Mouse (Mus musculus) hindbrain, embryonic 13.5 days (tissue): Measurements from ENCODE around the gene Uggt1. TPM values are rescaled to one million over a fixed set of nuclear protein-coding genes. Genes with fewer than 3 reads are reported as not detected.

ENCODE experiments used
- ATAC-seq: fragments of 200-750 bp; cut with Nextera tagmentation; 2 replicates; pipeline ENCODE4 v1.8.0; 2017; ENCODE audit warnings: moderate TSS enrichment; ENCODE audit not compliant: low FRiP score
- H3K27ac ChIP-seq: fragments of 300-500 bp; sonication (generic); 2 replicates; pipeline ENCODE4 v1.5.1; 2015; ENCODE audit warnings: inconsistent platforms, mild to moderate bottlenecking, moderate library complexity
- H3K27me3 ChIP-seq: fragments of 300-500 bp; sonication (generic); 2 replicates; pipeline ENCODE4 v1.6.1; 2015; ENCODE audit warnings: mild to moderate bottlenecking, inconsistent platforms
- H3K36me3 ChIP-seq: fragments of 300-500 bp; sonication (generic); 2 replicates; pipeline ENCODE4 v1.6.1; 2015; ENCODE audit warnings: mild to moderate bottlenecking, inconsistent platforms
- H3K4me1 ChIP-seq: fragments of 300-500 bp; sonication (generic); replicated peaks from 2 replicates; pipeline ENCODE4 v1.6.1; 2015; ENCODE audit warnings: inconsistent platforms
- H3K4me2 ChIP-seq: fragments of 300-500 bp; sonication (generic); 2 replicates; pipeline ENCODE4 v1.6.1; 2015; ENCODE audit warnings: inconsistent platforms, mild to moderate bottlenecking, moderate library complexity
- H3K4me3 ChIP-seq: fragments of 300-500 bp; sonication (generic); 2 replicates; pipeline ENCODE4 v1.5.1; 2015; ENCODE audit warnings: mild to moderate bottlenecking, inconsistent platforms
- H3K9ac ChIP-seq: fragments of 300-500 bp; sonication (generic); 2 replicates; pipeline ENCODE4 v1.6.1; 2015; ENCODE audit warnings: mild to moderate bottlenecking, inconsistent platforms
- H3K9me3 ChIP-seq: fragments of 300-500 bp; sonication (generic); 2 replicates; pipeline ENCODE4 v1.6.1; 2016; ENCODE audit warnings: inconsistent platforms
- WGBS: fragments of 180-500 bp; shearing (Covaris S2); methylation state at CpG from one replicate; pipeline ENCODE4 v1.1.7; 2015; 5-methylcytosine and 5-hydroxymethylcytosine counted together
- polyA plus RNA-seq: library from polyadenylated mRNA; unstranded; fragments of >200 nt; fragmentation: Nextera tagmentation; extraction: Ambion mirVana; gene quantifications from 2 replicates; pipeline ENCODE4 v1.2.1, GENCODE M21; 2015

Gene Uggt1
- polyA plus RNA-seq, 1 experiment from 2014 or later: 45.3 TPM

- H3K36me3 ChIP-seq: peaks cover 87% of the 10 kb centered on the region
These were observed 95.1 kb downstream of the Uggt1 start for GRCm38 (mm10) chr1:36149411-36149810.

GRCm38 (mm10) chr1:36148809-36149208 lies 95.7 kb downstream of the Uggt1 start:
- H3K9me3 ChIP-seq: no peaks in the 10 kb centered on the region
- H3K9ac ChIP-seq: no peak overlapping the region
- 83% methylated on average over 2 of the region's 2 CpGs for WGBS
- H3K4me3 ChIP-seq: no peak overlapping the region
- H3K27me3 ChIP-seq: no peaks in the 10 kb centered on the region
- H3K27ac ChIP-seq: no peak overlapping the region
- no peak for ATAC-seq
- peaks cover 87% of the 10 kb centered on the region for H3K36me3 ChIP-seq
- H3K4me2 ChIP-seq: no peak overlapping the region
- H3K4me1 ChIP-seq: no peaks in the 10 kb centered on the region

More at GRCm38 (mm10) chr1:36149411-36149810, 95.1 kb downstream of the Uggt1 start:
- no peak overlapping the region for H3K27ac ChIP-seq
- ATAC-seq: no peak
- no peak overlapping the region for H3K9ac ChIP-seq
- H3K27me3 ChIP-seq: no peaks in the 10 kb centered on the region
- H3K4me3 ChIP-seq: no peak overlapping the region
- H3K4me1 ChIP-seq: no peaks in the 10 kb centered on the region
- no peak overlapping the region for H3K4me2 ChIP-seq
- no peaks in the 10 kb centered on the region for H3K9me3 ChIP-seq
- 68% methylated on average over 1 of the region's 1 CpGs for WGBS

DNA sequence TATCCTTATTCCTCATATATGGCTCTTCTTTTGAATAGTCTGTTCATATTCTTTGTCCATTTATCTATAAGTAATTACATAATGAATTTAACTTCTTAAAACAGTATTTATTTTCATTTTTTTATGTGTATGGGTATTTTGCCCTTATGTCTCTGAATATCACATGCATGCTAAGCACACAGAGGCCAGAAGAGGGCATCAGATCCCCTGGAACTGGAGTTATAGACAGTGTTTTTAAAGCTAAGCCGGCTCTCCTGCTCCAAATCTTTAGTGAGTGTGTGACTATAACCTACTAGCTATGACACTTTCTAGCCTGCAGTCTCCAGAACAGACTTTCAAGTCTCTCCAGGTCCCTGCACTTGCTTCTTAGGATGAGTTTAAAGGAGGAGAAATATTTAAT lies 99.5 kb downstream of the Uggt1 start:
- 37% methylated on average over 1 of the region's 1 CpGs for WGBS
- ATAC-seq: no peak
- no peak overlapping the region for H3K4me2 ChIP-seq

DNA sequence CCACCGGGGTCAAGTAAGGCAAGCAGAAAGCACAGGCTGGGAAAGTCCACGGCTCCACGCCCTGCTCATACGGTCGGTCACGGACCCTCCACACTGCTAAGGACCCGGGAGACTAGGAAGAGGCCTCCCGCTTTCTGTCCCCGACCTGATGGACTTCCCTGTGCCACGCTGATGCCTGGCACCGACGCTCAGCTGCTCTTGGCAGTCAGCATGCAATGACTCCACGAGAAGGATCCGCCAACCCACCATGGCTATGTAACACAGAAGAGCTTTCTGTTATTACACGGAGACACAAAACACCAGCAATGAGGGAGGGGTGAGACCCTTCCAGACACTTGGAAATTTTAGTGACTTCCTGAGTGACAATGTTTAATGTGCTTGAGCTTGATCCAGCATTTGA lies 104.2 kb downstream of the Uggt1 start:
- H3K9ac ChIP-seq: no peak overlapping the region
- WGBS: 96% methylated on average over 15 of the region's 15 CpGs
- no peaks in the 10 kb centered on the region for H3K27me3 ChIP-seq
- H3K9me3 ChIP-seq: no peaks in the 10 kb centered on the region
- peaks cover 43% of the 10 kb centered on the region for H3K36me3 ChIP-seq
- no peak overlapping the region for H3K4me3 ChIP-seq
- no peak overlapping the region for H3K4me2 ChIP-seq
- H3K27ac ChIP-seq: no peak overlapping the region
- no peaks in the 10 kb centered on the region for H3K4me1 ChIP-seq
- ATAC-seq: no peak

More for the DNA sequence above, 99.5 kb downstream of the Uggt1 start:
- no peak overlapping the region for H3K27ac ChIP-seq
- H3K4me3 ChIP-seq: no peak overlapping the region
- H3K9ac ChIP-seq: no peak overlapping the region
- peaks cover 82% of the 10 kb centered on the region for H3K36me3 ChIP-seq
- H3K4me1 ChIP-seq: no peaks in the 10 kb centered on the region
- no peaks in the 10 kb centered on the region for H3K9me3 ChIP-seq
- H3K27me3 ChIP-seq: no peaks in the 10 kb centered on the region

DNA sequence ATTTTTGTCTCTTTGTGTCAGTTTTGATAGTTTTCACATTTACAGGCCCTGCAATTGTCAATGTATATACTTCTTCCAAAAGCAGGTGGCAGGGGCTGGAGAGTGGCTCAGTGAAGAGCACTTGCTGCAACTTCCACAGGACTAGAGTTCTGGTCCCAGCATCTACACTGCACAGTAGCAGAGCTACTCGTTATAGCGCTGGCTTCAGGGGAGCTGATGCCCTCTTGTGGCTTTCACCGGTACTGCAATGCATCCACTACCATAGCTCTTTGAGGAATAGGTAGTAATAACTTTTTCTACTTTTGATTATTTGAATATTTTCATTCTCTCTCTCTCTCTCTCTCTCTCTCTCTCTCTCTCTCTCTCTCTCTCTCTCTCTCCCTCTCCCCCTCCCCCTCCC lies 109.9 kb downstream of the Uggt1 start:
- no peak overlapping the region for H3K9ac ChIP-seq
- no peak overlapping the region for H3K27ac ChIP-seq
- H3K27me3 ChIP-seq: no peaks in the 10 kb centered on the region
- ATAC-seq: no peak; the same call in 1 of the 2 replicates
- H3K4me3 ChIP-seq: no peak overlapping the region
- no peak overlapping the region for H3K4me2 ChIP-seq
- WGBS: 3% methylated on average over 3 of the region's 3 CpGs
- H3K36me3 ChIP-seq: 0 out of 2 replicates have a peak, but pooled peaks cover 3% of the 10 kb centered on the region
- 0 out of 2 replicates have a peak, but pooled peaks cover 5% of the 10 kb centered on the region for H3K4me1 ChIP-seq
- H3K9me3 ChIP-seq: no peaks in the 10 kb centered on the region

DNA sequence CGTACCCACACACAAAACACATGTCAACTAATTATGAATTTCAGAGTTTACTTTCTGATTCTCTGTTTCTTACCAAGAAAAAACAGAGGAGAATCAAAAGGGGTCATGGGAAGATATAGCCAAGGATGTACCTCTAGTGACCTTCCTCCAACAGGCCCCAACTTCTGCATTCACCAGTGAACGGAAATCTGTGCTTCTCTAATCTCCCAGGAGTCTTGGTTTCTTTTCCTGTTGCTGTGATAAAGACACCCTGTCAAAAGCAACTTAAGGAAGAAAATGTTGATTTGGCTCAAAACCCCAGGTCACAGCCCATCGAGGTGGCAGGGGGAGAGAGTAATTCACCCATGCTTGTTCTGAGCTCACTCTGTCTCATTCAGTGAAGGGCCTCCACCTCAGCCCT lies 110.9 kb downstream of the Uggt1 start:
- WGBS: 81% methylated on average over 3 of the region's 3 CpGs
- no peak overlapping the region for H3K9ac ChIP-seq
- no peak overlapping the region for H3K4me3 ChIP-seq
- no peak overlapping the region for H3K4me2 ChIP-seq
- H3K36me3 ChIP-seq: no peaks in the 10 kb centered on the region
- no peak overlapping the region for H3K27ac ChIP-seq
- no peaks in the 10 kb centered on the region for H3K27me3 ChIP-seq
- no peaks in the 10 kb centered on the region for H3K9me3 ChIP-seq
- H3K4me1 ChIP-seq: 0 out of 2 replicates have a peak, but pooled peaks cover 5% of the 10 kb centered on the region
- no peak for ATAC-seq

GRCm38 (mm10) chr1:36133041-36133440 lies 111.5 kb downstream of the Uggt1 start:
- 74% methylated on average over 8 of the region's 8 CpGs for WGBS
- ATAC-seq: no peak

DNA sequence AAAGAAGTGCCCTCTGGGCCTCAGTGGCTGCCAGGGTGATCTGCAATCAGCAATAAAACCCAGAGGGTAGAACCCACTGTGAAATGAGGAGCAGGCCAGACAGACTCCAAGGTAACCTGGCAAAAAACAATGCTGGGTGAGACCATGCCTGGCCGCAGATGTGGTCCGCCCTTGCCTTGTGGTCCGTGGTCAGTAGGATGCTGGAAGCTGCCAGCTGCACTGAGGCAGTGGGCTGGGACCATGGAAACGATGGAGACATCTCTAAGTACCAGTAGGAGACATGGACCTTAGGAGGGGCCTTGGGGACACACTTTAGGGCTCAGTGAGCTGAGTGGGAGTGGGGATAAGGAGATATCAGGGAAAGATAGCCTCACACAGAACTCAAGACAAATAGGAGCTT lies 112.3 kb downstream of the Uggt1 start:
- ATAC-seq: no peak

More at GRCm38 (mm10) chr1:36133041-36133440, 111.5 kb downstream of the Uggt1 start:
- no peaks in the 10 kb centered on the region for H3K36me3 ChIP-seq
- no peak overlapping the region for H3K4me3 ChIP-seq
- H3K27me3 ChIP-seq: no peaks in the 10 kb centered on the region
- H3K9me3 ChIP-seq: no peaks in the 10 kb centered on the region
- H3K27ac ChIP-seq: no peak overlapping the region
- no peak overlapping the region for H3K4me2 ChIP-seq
- H3K4me1 ChIP-seq: 0 out of 2 replicates have a peak, but pooled peaks cover 5% of the 10 kb centered on the region
- H3K9ac ChIP-seq: no peak overlapping the region

DNA sequence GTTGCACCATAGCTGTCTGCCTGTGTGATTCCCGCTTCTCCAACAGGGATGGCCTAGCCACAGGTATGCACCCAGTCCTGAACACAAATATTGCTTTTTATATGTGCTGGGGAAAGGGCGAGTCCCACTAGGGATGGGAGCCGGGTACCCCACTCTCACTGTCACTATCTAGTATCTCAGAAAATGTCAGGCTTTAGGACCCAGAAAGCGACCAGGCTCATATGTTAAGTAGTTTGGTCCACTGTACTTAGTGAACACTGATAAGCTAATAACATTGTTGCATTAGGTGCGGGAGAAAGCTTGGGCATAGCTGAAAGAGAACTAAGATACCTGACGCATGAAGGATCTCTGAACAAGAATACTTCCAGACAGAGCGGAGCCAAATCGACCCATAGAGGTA lies 112.8 kb downstream of the Uggt1 start:
- H3K9ac ChIP-seq: no peak overlapping the region
- no peak overlapping the region for H3K4me2 ChIP-seq
- H3K36me3 ChIP-seq: no peaks in the 10 kb centered on the region
- no peak for ATAC-seq
- H3K27ac ChIP-seq: no peak overlapping the region
- WGBS: 75% methylated on average over 8 of the region's 8 CpGs
- H3K4me3 ChIP-seq: no peak overlapping the region
- 0 out of 2 replicates have a peak, but pooled peaks cover 5% of the 10 kb centered on the region for H3K4me1 ChIP-seq
- H3K27me3 ChIP-seq: no peaks in the 10 kb centered on the region
- H3K9me3 ChIP-seq: no peaks in the 10 kb centered on the region

More for the DNA sequence above, 112.3 kb downstream of the Uggt1 start:
- 67% methylated on average over 4 of the region's 4 CpGs for WGBS
- H3K4me1 ChIP-seq: 0 out of 2 replicates have a peak, but pooled peaks cover 5% of the 10 kb centered on the region
- H3K27me3 ChIP-seq: no peaks in the 10 kb centered on the region
- no peak overlapping the region for H3K4me2 ChIP-seq
- H3K9ac ChIP-seq: no peak overlapping the region
- H3K4me3 ChIP-seq: no peak overlapping the region
- H3K36me3 ChIP-seq: no peaks in the 10 kb centered on the region
- H3K9me3 ChIP-seq: no peaks in the 10 kb centered on the region
- H3K27ac ChIP-seq: no peak overlapping the region

DNA sequence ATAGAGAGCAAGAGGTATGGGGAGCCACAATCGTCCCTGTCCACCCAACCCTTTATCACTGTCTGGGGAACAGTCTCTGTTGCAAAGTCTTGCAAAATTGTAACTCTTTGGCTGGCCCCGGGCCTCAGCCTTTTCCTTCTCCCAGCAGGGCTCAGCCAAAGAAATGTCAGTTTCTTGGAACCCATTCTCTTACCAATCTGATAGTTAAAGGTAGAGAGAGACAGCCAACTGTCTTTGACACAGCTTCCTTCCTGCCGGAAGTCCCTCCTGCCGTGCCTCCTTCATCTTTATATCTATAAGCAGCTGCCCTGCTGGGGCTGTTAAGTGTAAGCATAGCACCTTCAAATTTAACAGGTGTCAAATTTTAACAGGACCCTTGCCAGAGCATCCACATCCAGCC lies 113.4 kb downstream of the Uggt1 start:
- Histone ChIP-seq H3K27ac (no peak overlapping the region), H3K27me3 (no peaks in the 10 kb centered on the region), H3K9ac (no peak overlapping the region), H3K4me2 (no peak overlapping the region), H3K36me3 (no peaks in the 10 kb centered on the region), H3K9me3 (no peaks in the 10 kb centered on the region), H3K4me1 (0 out of 2 replicates have a peak, but pooled peaks cover 5% of the 10 kb centered on the region), H3K4me3 (no peak overlapping the region)
- ATAC-seq: no peak
- 52% methylated on average over 4 of the region's 4 CpGs for WGBS

DNA sequence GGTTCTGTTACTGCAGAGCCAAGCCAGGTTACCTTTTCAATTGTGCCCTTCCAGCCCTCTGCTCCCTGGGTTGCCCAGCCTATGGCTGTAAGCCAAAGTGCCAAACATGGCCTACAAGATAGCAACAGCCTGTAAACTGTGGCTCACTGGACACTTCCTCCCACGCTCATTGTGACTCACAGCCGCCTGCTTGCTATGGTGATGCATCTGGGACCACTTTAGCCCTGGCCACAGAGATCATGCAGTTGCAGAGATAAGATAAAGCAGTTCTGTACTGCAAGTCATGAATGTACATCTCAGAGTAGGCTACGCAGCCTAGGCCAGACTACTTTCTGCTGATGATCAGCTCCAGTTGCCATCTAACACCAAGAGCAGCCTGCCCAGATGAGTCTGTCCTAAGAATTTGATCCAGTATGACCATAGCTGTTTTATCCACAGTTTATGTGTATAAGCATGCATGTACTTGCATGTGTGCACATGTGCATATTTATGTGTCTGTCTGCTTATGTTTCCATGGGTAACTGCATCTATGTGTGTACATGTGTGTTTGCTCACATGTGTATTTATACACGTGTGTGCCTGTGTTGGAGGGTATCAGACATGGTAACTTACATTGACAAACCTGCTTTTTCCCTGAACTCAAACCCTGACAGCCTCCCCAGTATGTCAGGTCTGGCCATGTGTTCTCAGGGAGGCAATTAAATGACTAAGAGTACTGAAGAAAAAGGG lies 114.0 kb downstream of the Uggt1 start:
- Histone ChIP-seq H3K27me3 (no peaks in the 10 kb centered on the region), H3K4me1 (0 out of 2 replicates have a peak, but pooled peaks cover 5% of the 10 kb centered on the region), H3K9ac (no peak overlapping the region), H3K4me3 (no peak overlapping the region), H3K9me3 (no peaks in the 10 kb centered on the region), H3K4me2 (no peak overlapping the region), H3K36me3 (no peaks in the 10 kb centered on the region), H3K27ac (no peak overlapping the region)
- WGBS: 90% methylated on average over 4 of the region's 4 CpGs
- no peak for ATAC-seq

GRCm38 (mm10) chr1:36129881-36130280 lies 114.6 kb downstream of the Uggt1 start:
- Histone ChIP-seq H3K27me3 (no peaks in the 10 kb centered on the region), H3K27ac (no peak overlapping the region), H3K4me2 (no peak overlapping the region), H3K9ac (no peak overlapping the region), H3K4me3 (no peak overlapping the region), H3K4me1 (0 out of 2 replicates have a peak, but pooled peaks cover 5% of the 10 kb centered on the region), H3K36me3 (no peaks in the 10 kb centered on the region), H3K9me3 (no peaks in the 10 kb centered on the region)
- 95% methylated on average over 8 of the region's 8 CpGs for WGBS
- no peak for ATAC-seq

GRCm38 (mm10) chr1:36129126-36129525 lies 115.4 kb downstream of the Uggt1 start:
- H3K4me1 ChIP-seq: 0 out of 2 replicates have a peak, but pooled peaks cover 5% of the 10 kb centered on the region
- no peak overlapping the region for H3K4me2 ChIP-seq
- H3K27ac ChIP-seq: no peak overlapping the region
- no peaks in the 10 kb centered on the region for H3K27me3 ChIP-seq
- no peak overlapping the region for H3K9ac ChIP-seq
- no peaks in the 10 kb centered on the region for H3K36me3 ChIP-seq
- ATAC-seq: no peak
- no peak overlapping the region for H3K4me3 ChIP-seq
- WGBS: 66% methylated on average over 4 of the region's 4 CpGs
- H3K9me3 ChIP-seq: no peaks in the 10 kb centered on the region
